Mouse (Mus musculus): Measurements from ENCODE around the gene Tmem52.
"Not testable (repeated sequence)": the region's sequence is repeated elsewhere in the genome, so short reads cannot be mapped to it uniquely, and the experiment has no call there.

Gene Tmem52

DNA sequence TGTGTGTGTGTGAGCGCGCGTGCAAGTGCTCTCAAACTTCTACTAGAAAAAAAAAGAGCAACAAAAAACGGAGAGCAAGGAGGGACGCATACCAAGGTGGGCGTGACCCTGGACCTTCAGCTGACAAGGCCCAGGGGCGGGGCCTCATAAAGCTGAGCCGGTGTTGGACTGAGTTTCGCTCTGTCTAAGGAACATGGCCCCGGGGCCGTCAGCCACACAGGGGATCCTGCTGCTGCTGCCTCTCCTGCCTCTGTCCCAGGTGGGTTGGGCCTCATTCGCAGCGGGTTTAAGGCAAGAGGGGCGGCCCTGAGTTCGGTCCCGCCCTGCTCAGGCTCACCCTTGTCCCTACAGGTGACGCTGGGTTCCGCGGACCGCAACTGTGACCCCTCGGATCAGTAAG is at the start of gene Tmem52:
Gene Tmem52 (plus strand): TSS at position 163 of the 400 bp plus-strand sequence.
- DNase-seq (ENCODE audit: low spot score in 2 of 2) = no peak

DNA sequence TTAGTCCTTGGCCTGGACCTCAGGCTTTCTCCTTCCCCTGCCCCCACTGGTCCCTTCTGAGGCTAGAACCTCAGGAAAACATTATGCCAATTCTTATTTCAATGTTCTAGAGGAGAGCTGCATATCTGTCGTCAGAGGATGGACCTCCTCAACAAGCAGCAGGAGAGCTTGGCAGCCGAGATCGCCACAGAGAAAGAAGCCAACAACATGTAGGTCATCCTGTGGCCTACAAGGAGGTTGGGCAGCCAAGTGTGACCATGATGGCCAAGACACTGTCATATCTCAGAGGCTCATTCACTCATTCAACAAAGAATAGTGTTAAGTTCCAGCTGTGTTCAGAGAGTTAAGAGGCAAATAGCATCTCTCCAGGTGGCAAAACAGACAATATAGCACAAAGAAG is 48.8 kb upstream of the Tmem52 start:
- DNase-seq (ENCODE audit: low spot score in 2 of 2) = no peak

DNA sequence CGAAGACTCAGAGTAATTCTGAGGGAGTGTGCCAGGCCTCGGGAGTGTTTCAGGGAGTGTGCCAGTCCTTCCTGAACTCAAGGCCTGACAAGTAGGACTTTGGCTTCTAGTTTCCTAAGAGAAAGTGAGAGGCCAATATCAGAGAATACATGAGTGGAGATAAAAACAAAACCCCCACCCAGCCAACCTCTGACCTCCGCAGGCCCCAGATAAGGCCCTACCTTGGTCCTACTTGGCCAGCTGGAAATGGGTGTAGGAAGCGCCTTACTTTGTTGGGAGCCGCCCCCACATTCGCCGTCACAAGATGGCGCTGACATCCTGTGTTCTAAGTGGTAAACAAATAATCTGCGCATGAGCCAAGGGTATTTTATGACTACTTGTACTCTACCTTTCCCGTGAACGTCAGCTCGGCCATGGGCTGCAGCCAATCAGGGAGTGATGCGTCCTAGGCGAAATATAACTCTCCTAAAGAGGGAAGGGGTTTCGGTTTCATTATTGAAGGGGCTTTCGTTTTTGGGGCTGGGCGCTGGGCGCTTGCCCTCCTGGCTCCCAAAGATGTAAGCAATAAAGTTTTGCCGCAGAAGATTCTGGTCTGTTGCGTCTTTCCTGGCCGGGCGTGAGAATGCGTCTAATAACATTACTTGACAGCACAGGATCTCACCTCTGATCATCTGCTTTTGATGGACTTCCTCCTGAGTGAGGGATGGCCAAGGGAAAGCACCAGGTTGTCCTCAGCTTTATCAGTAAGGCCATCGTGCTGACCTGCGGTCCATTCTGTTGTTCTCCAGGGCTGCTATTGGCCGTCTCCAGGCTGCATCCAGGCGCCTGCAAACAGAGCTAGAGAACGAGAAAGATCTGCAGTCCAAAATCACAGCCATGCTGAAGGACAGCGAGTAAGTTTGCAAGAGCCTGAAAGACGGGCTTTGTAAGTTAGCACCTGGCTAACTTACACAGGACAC is 47.2 kb upstream of the Tmem52 start:
- DNase-seq (ENCODE audit: low spot score in 2 of 2) = not testable (repeated sequence)

DNA sequence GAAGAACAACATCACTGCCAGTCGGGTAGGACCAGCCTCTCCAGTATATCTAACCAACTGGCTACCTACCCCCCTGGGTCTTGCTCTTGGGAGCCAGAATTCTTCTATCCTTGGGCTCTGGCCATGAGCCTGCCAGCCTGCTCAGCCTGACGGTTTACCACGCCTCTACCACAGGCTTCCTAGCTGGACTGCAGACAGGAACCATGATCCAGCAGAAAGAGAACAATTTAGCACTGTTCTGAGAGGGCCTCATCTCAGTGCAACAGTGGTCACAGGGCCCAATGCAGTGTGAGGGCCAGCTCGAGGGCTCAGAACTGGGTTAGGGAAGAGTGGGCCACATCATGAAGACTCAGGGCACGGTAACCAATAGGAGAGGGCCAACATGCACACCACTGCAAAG is 44.9 kb upstream of the Tmem52 start:
- DNase-seq (ENCODE audit: low spot score in 2 of 2) = no peak

DNA sequence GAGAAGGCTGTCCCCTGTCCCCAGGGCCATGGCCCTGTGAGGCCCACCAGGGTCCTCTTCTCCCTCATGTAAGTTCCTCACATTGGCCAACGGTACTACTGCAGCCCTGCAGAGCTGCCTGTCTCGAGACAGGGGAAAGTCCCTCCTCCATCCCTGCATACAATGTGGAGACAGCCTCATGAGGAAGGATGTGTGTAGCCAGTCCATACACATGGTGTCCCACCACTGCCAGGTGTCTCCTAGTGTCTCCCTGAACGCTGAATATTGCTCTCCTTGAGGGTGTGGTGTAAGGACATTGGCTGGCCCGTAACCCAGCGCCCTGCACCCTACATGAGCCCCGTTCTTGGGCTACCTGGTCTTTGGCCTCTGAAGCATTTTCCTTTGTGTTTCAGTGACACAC is 42.6 kb upstream of the Tmem52 start:
- no peak for DNase-seq (ENCODE audit: low spot score in 2 of 2)

DNA sequence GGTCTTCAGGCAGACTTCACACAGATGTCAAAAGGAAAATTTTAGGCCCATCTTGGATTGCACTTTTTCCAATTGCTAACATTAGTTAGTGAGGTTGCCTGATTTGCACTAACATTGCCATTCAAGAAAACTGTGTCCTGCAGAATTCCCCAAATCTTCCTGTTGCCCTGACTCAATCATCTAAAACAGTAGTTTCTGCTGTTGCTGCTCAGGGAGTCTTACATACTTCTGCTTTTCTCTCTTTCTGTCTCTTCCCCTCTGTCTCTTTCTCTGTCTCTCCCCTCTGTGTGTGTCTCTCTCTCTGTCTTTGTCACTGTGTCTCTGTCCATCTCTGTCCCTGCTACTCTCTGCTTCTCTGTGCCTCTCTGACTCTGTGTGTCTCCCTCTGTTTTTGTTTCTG is 40.5 kb upstream of the Tmem52 start:
- DNase-seq (ENCODE audit: low spot score in 2 of 2) = no peak

DNA sequence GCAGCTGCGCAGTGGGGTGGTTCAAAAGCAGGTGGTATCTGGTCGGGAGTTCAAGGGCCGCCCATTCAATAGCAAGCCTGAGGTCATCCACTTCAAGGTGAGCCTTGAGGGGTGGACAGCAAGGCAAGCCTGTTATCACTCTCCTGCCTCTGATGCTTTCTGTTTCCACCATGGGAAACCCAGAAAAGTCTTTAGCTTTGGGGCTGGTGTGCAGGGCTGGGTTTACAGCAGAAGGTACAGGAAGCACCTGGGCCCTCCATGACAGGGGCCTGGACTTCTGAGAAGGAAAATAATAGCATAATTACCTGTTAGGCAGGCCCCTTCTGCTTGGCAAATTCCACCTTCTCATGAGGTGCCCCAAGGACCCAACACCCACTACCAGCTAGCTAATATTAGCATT is 39.7 kb upstream of the Tmem52 start:
- no peak for DNase-seq (ENCODE audit: low spot score in 2 of 2)

DNA sequence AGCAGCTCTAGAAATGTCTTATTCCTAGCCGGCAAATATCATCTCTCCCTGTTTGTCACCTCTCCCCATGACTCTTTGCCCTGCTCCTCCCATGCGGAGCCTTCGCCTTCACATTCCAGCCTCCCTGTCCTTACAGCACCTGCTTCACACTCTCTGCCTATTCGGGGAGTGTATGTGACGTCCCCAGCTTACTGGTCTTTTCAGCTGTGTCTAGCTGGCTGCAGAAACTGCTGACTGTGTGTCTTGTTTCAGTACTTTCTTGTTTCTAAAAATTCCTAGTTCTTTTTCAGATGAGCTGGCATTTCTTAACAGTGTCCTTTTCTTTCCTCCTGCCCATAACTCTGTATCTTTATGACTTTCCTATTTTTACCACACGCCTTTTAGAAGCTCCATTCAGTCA is 36.6 kb upstream of the Tmem52 start:
- no peak for DNase-seq (ENCODE audit: low spot score in 2 of 2)

DNA sequence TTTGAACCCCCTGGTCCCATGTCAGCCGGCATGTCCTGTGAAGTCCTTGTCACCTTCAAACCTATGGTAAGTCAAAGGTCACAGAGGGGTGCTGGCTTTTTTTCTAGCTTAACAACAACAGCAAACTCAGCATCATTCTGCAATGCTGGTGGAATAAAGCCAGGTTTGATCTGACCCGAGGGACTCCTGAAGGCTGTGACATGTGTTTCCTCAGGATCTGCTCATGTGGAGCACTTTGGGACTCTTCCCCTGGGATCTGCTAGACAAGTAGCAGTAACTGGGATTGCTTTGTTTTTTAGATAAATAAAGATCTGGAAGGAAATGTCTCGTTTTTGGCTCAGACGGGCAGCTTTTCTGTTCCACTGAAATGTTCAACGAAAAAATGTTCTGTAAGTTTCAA is 34.9 kb upstream of the Tmem52 start:
- DNase-seq (ENCODE audit: low spot score in 2 of 2) = no peak

DNA sequence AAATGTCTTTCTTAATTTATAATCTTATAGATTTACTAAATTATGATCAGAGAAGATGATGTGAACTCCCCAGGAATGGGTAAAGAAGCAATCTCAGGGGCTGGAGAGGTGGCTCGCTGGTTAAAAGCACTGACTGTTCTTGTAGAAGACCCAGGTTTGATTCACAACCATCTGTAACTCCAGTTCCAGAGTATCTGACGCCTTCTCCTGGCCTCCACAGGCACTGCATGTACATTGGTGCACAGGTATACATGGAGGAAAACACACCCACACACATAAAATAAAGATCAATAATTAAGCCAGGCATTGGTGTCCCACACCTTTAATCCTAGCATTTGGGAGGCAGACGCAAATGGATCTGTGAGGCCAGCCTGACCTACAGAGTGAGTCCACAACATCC is 26.1 kb upstream of the Tmem52 start:
- DNase-seq (ENCODE audit: low spot score in 2 of 2) = no peak

DNA sequence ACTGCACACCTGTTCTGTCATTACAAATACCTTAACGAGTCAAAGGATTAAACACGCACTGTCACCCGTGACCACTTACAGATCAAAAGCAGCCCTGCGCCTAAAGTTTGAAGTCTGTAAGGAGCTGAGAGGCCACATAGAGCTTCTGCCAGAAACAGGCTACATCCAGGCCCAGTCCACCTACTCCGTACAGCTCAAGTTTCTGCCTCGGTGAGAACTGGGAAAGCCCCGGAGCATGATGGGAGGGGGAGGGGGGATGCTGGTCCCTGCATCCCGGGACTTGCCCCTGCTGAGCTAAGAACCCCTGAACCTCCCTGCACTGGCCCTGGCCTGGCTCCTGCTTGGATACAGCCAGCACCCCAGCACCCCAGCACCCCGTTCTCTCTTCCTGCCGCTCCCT is 17.3 kb upstream of the Tmem52 start:
- DNase-seq (ENCODE audit: low spot score in 2 of 2) = no peak

DNA sequence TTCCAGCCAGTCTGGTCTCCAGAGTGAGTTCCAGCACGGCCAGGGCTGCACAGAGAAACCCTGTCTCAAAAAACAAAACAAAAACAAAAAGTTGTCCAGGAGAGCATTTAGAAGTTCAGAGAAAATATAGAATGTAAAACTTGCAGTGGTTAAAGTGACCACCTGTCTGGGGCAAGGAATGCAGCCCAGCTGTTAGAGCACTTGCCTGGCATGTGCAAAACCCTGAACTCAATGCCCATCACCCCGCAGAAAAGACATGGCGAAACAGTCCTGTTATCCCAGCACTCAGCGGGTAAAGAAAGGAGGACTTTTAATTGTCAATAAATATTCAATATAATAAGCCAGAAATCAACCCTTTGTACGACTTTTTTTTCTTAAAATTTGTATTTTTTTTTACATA is 10.3 kb upstream of the Tmem52 start:
- DNase-seq (ENCODE audit: low spot score in 2 of 2) = no peak

DNA sequence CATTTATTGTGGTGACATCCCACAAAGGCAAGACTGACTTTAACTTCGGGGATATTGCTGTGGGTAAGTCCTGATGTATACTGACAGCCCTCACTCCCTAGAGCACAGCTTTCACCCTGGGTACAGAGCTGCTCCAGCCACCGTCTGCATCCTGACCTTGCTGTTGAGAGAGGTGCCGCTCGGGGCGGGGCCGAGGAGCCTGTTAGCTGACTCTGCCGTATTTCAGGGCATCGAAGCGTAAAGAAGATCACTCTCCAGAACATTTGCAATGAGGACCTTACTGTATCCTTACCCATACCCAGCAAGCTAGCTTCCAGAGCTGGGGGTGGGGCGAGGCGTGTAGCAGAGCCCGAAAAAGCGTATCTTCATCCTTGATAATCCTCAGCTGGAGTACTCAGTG is 5.9 kb upstream of the Tmem52 start:
- DNase-seq (ENCODE audit: low spot score in 2 of 2) = no peak

DNA sequence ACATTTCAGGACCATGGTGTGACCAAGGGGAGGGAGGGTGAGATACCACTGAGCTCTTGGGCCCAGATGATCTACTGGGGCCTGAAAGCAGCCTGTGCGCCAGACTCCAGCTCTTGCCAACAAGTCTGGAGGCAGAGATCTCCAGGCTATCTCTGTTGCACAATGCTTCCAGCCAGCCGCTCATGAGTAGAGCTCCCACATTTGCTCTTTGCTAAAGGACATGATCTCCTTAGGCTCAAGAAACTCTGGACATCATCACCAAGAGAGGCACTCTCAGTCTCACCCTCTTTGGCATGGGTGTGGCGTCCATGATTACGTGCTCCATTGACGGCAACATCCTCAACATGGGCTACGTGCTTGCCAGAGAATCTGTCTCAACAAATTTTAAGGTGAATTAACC is 5.3 kb upstream of the Tmem52 start:
- DNase-seq (ENCODE audit: low spot score in 2 of 2) = no peak

DNA sequence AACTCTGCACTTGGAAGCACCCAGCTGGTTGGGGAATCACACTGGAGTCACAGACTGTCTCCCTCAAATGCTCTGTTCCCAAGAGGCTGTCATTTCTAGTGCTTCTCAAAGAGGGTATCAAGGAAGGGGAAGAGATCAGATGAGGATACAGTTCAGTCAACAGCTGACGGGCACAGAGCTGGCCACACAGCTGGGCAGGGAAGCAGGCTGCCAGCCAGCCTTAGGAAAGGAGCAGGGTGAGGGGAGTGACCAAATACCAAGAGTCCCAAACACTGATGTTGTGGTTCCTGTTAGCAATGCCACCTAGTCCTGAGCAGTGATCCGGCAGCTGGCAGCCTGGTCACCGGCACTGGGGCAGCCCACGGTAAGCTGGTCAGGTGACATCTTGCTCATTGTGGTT is 4.9 kb upstream of the Tmem52 start:
- no peak for DNase-seq (ENCODE audit: low spot score in 2 of 2)

DNA sequence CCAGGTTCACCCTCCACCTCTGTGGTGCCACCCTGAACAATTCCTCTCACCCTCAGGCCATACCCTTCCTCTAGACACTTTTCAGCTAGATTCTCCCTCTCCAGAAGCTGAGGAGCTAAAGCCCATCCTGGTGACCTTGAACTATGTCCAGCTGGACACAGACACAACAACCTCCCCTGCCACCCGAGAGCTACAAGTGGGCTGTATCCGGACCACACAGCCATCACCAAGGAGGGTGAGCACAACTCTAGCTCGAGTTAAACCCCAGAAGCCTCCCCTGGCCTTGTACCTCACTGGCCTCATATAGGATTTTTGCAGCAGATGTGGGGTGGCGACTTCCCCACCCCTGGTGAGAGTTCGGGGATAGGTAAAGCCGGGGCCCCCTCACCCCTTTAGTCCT is 3.3 kb upstream of the Tmem52 start:
- DNase-seq (ENCODE audit: low spot score in 2 of 2) = no peak

DNA sequence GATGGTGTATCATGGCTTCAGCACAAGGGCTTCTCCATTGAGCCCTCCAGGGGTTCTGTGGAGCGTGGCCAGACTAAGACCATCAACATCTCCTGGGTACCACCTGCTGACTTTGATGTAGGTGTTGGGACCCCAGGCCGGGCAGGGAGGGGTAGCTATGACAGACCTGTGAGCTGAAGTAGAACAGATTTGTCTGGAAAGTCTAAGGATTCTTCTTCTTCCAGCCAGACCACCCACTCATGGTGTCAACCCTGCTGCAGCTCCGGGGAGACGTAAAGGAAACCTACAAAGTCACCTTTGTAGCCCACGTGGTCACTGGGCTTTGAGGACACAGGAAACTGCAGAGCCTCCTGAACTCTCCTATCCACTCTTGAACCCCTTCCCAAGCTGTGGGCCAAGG is 2.8 kb upstream of the Tmem52 start:
- no peak for DNase-seq (ENCODE audit: low spot score in 2 of 2)

DNA sequence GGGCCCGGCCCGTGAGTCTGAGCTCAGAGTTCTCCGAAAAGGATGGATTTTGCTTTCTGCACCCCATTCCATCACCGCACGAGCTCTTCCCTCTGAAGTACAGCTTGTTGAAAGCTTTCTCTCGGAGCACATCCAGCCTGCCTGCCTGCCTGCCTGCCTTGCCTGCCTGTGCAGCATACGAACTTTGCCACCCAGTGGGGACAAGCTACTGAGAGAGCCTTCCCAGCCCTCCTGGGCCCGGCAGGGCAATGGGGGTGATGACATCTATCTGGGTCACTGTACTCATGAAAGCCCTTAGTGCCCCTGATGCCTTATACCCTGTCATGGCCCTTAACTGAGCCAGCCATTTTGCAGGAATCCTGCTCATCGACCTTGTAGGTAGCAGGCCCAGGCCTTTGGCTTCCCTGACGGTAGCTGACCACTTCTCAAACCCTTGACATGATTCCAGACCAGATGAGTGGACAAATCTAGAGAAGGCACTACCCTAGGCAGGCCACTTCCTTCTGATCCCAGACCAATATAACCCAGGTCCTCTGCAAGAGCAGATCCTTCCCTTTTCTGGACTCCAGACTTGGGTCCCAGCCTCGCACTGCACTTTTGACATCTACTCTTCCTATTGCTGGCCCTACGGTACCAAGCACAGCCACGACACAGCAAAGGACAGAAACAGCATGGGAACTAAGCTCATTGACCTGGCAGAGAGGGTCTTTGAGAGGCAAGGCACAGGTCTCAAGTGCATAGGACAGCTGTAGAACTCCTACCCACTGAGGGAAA is 1.5 kb upstream of the Tmem52 start:
- no peak for DNase-seq (ENCODE audit: low spot score in 2 of 2)

DNA sequence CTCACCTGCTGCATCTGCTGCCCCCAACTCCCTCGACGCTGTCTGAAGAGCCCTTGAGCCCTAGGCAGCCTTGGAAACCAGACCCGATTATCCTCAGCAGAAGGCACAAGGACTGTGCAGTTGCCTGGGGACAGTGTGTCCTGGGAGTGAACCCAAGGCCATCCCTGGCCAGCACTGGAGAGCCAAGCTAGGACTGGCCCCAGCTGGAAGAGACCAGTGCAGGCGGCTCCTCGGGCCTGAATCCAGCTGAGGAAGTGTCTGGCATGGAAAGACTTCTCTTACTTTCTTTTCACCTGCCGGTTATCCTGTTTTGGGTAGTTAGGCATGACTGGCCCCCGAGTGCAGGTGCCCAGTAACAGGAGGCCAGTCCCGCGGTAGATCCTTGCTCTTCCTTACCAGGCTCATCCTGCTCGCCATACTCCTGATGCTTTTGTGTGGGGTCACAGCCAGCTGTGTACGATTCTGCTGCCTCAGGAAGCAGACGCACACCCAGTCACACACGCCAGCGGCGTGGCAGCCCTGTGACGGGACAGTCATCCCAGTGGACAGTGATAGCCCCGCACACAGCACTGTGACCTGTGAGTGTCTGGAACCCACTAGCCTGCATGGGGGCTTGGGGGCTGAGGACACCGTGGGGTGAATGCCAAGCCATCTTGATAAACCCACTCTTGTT is 812 bp downstream of the Tmem52 start:
- DNase-seq (ENCODE audit: low spot score in 2 of 2) = no peak

DNA sequence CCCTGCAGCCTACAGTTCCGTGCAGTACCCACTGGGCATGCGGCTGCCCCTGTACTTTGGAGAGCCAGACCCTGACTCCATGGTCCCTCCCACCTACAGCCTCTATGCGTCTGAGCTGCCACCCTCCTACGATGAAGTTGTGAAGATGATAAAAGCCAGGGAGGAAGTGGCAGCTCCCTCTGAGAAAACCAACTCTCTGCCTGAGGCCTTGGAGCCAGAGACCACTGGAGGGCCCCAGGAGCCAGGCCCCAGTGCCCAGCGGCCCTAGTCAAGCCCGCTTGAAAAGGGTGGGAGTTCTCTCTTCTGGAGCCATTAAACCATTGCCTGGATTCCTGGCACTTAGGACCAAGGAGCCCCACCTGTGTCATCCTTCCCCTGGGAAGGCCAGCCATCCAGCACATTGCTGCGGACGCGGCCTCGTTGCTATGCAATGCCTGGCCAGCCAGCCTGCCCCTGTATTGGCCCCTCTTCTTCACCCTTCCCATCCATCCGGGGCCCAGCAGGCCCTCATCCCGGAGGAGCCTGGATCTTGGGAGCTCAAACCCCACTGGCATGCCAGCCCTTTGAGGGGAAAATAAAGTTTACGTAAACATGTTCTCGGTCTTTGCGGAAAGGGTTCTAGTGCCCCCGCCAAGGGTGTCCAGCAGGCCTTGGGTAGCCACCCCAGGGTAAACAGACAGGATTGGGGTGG is 1.5 kb downstream of the Tmem52 start:
- DNase-seq (ENCODE audit: low spot score in 2 of 2) = no peak

DNA sequence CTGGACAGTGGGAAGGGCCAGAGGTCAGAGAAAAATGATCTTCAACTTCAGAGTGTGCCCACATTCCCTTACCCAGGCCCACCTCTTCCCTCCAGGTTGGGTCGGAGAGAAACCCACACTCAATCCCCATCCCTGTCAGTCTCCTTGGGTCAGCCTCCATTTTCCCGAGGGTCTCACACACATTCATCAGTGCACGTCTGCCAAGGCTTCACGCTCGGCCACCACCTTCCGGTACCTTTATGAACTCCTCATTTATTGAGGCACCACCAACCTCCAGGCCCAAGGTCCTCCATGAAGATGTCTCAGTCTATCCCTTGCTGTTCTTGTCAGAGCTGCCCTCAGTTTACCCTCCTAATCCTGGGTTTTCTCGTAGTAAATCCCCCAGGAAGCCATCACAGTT is 2.1 kb downstream of the Tmem52 start:
- DNase-seq (ENCODE audit: low spot score in 2 of 2) = no peak

DNA sequence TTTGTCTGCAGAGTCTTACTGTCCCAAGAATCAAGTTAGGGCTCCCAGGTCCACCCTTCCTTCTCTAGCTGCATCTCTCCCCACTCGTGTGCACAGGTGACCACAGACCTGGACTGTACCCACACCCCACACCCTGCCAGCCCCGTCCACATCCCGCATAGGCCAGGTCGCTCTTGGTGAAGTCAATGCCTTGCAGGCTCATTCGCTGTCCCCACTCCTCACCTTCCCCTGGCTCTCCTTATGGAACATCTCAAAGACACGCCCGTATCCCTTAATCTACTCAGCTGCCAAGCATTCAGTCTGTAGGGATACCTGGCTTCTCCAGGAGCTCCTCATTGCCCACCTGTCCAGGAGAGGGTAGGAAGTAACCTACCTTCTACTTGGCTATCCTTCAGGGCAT is 2.5 kb downstream of the Tmem52 start:
- no peak for DNase-seq (ENCODE audit: low spot score in 2 of 2)

Data from frontal cortex, postnatal 10 days (tissue).